In genomic region chr8:65174746-65175476, GRCm38 (mm10) we compare ENCODE assay signal across 23 mouse cellular contexts. TPM values are rescaled to one million over a fixed set of nuclear protein-coding genes. Genes with fewer than 3 reads are reported as not detected.
"Had no signal": no experiment of that assay in that cellular context is flagged by ENCODE, and none has a peak within 500 bp of the region (broad histone marks: within the 10 kb centered on the region; RNA-seq: fewer than 3 reads in every experiment).

No protein-coding gene starts in this region.

- H3K4me2 ChIP-seq: limb, embryonic 13.5 days; liver, embryonic 12.5 days; liver, embryonic 15.5 days; midbrain, embryonic 13.5 days; neural tube, embryonic 13.5 days had no signal

- DNase-seq: kidney, adult 18-20 months; kidney, postnatal 10 days; kidney, postnatal 36 days; liver; lung, adult 2 months; lung, postnatal 14 days; retina, postnatal 1 day; right cerebral cortex, postnatal 25 days; thymus, adult 18-20 months; thymus, postnatal 36 days had no signal

- H3K4me1 ChIP-seq: liver, embryonic 12.5 days; liver, embryonic 15.5 days; midbrain, embryonic 10.5 days; midbrain, embryonic 13.5 days; neural tube, embryonic 13.5 days had no signal

- ATAC-seq: liver, embryonic 12.5 days; midbrain, embryonic 13.5 days; midbrain, embryonic 16.5 days had no signal

- H3K27me3 ChIP-seq: limb, embryonic 13.5 days; liver, embryonic 12.5 days; liver, embryonic 15.5 days; midbrain, embryonic 13.5 days; neural tube, embryonic 13.5 days had no signal

- H3K27ac ChIP-seq: limb, embryonic 10.5 days; limb, embryonic 13.5 days; liver, embryonic 12.5 days; liver, embryonic 15.5 days; macrophage; midbrain, embryonic 10.5 days; midbrain, embryonic 13.5 days; neural tube, embryonic 13.5 days had no signal

- H3K9ac ChIP-seq: limb, embryonic 13.5 days; liver, embryonic 12.5 days; liver, embryonic 15.5 days; midbrain, embryonic 13.5 days; neural tube, embryonic 13.5 days had no signal

- H3K9me3 ChIP-seq: limb, embryonic 10.5 days; limb, embryonic 13.5 days; liver, embryonic 12.5 days; liver, embryonic 15.5 days; midbrain, embryonic 10.5 days; midbrain, embryonic 13.5 days; neural tube, embryonic 13.5 days had no signal

- H3K4me3 ChIP-seq: limb, embryonic 10.5 days; limb, embryonic 13.5 days; liver, embryonic 12.5 days; liver, embryonic 15.5 days; midbrain, embryonic 10.5 days; midbrain, embryonic 13.5 days; myocyte; neural tube, embryonic 13.5 days had no signal

- H3K36me3 ChIP-seq: limb, embryonic 10.5 days; limb, embryonic 13.5 days; liver, embryonic 12.5 days; liver, embryonic 15.5 days; midbrain, embryonic 10.5 days; midbrain, embryonic 13.5 days; neural tube, embryonic 13.5 days had no signal

RNA-seq across cellular contexts. Expression of gene BC030870, which starts 45.5 kb away (rescaled TPM):
- polyA plus RNA-seq: limb, embryonic 10.5 days; liver, embryonic 12.5 days; liver, embryonic 15.5 days; macrophage; midbrain, embryonic 10.5 days; midbrain, embryonic 13.5 days; midbrain, embryonic 16.5 days; myocyte; neural tube, embryonic 13.5 days; spleen, adult 2 months; testis, adult 2 months; urinary bladder, adult 2 months had no signal
